Mouse (Mus musculus) left cerebral cortex, adult 18-20 months (tissue): ENCODE data around the gene Dram1. TPM values are rescaled to one million over a fixed set of nuclear protein-coding genes. Genes with fewer than 3 reads are reported as not detected.

Experiments
- DNase-seq, 2 experiments: peaks; one replicate each; pipeline ENCODE4 v3.0.0; 2021 to 2022; ENCODE audit warnings: low spot score in 2 of 2, mixed read lengths in 1 of 2
- total RNA-seq, 2 experiments: library from RNA; stranded (reverse); gene quantifications; 2 replicates each; pipeline ENCODE4 v1.2.3; 2021

Dram1 gene
- total RNA-seq, 2 experiments from 2014 or later: 1.6 TPM

DNA sequence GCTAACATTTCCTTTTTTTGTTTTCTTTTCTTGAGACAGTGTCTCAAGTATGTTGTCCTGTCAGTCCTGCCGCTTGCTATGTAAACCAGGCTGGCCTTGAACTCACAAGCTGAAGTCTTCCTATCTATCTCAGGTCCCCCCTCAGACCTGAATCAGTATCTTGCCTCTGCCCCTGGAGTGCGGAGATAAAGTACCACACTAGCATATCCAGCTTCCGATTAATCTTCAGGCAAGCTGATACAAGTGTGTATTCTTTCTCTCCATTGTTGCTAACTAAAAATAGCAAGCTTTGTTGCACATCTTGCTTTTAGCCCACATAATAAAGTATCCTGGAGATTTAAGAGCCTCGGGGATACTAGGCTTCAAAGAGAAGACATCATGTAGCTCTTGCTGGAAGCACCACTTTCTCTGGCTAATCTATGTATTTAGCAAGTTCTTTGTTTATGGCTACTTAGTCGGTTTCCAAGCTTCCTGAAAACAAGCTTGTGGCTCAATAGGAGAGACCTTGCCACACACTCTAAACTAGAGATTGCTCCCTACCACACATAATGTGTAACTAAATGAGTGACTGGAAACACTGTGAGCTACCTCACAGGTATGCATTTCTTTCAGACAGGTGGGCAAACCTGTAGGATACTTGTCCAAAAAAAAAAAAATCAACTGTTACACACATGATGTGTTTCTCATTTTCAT, 27.3 kb downstream of the Dram1 start:
- DNase-seq: no peak

DNA sequence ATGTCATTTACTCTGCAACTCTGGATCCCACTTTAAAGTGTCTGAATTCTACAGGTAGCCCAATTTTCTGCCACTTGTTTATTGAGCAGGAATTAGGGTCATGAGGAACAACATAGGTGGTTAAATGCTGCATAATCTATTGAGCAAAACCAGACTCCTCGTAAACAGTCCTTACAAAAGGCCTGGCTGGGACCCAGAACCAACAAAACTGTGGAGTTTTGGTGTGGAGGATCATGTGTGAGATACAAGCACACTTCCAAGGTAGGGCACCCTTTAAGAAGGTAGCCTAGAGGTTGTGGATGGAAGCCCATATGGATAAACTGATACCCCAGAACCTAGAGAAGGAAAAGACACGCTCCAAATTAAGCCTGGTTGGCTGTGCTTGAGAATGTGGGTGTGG, 28.2 kb downstream of the Dram1 start:
- no peak for DNase-seq

DNA sequence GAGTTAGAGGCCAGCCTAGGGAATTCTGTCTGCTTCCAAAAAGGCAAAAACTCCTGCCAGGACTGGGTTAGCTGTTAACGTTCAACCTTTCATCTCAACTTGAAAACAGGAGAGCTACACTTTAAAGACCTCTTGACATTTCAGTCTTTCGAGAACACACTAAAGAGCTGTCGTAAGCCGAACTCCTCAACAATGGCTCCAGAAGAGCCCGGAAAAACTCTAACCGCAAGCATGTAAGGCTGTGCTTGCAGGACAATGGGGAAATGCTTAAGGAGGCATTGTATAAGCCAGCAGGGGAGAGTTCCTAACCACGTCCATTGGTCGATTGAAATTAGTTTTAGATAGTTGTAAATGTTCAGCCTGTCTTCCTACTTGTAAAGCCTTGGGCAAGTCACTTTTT, 29.1 kb downstream of the Dram1 start:
- DNase-seq: no peak

DNA sequence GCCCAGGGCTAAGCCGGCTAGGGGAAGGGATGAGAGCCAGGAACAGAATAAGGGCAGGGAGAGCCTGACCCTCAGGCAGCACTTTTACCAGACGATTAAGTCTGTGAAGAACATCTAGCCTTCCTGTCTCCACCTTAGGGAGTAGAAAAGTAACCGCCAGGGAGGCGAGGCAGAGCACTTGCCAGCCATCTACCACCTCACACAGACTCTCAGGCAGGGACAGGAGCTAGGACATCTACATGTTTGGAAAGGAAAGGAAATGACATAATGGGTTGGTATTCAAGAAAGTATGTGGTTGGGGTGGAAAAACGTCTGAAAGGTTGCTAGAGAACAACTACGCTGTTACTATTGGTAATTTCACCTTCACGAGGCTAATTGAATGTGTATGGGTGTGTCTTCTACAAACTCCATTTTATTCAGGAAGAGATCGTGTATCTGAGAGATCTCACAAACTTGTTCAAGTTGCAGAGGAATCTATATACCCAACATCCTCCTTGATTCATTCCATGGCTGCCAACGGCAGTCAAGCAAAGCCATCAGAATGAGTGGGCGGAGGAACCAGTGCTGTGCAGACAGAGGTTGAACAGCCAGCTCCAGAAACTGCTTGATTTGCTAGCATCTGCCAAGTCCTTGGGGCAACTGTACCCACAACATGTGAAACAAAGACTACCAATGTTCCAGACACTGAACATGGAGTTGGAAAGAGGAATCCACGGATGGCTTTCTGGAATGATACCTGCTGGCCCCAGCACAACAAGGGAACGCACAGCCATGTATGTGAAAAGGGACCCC, 32.2 kb downstream of the Dram1 start:
- no peak for DNase-seq

DNA sequence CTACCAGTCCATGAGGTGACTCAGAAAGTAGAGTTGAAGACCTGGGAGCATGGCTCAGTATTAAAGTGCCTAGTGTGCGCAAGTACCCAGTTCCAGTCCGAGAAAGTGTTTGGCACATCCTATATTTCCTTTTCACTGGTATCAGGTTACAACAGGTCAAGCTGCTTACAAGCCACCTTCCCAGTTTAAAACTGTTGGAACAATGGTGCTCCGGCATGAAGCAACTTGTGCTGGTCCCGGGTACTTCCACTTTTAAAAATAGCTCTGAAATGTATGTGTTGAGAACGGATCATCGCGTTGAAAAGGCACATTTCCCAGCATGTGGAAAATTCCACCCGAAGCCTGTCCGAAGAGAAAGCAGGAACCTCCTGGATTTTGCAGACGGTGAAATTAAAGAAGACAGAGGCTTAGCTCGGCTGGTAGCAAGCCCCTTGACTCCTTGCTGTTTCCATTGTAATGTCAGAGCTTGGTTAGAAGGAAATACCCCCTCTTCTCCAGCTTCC, 32.9 kb downstream of the Dram1 start:
- DNase-seq: no peak

DNA sequence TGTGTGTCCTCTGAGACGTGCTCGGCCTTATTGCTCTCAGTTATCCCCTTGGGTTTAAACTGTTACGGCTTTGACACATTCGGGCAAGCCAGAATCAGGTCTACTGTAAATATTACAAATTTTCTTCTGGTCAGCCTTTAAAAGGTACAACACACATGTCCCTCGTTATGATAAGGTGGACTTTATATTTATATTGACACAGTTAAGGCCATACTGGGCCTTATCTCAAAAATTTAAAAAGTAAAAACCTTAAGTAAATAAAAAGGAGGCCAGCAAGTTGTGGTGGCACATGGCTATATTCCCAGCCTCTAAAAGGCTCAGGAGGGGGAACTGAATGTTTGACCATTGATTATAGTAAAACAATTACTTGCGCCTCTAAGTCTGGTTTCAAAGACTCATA, 37.5 kb downstream of the Dram1 start:
- no peak for DNase-seq

DNA sequence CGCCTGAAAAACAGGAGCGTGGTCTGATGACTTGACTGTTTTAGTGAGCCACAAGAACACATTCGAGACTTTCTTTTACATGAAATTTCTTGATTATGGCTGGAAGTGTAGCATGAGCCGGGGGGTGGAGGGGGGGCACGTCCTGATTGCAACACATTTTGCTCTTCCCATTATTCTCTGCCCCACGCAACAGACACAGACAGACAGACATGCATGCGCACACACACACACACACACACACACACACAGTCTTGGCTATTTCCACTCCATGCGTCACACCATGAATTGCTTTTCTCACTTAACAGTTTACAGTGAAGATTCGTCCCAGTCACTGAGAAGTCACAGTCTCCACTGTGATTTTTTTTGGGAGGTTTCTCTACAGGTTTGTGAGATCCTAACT, 38.2 kb downstream of the Dram1 start:
- DNase-seq: no peak

DNA sequence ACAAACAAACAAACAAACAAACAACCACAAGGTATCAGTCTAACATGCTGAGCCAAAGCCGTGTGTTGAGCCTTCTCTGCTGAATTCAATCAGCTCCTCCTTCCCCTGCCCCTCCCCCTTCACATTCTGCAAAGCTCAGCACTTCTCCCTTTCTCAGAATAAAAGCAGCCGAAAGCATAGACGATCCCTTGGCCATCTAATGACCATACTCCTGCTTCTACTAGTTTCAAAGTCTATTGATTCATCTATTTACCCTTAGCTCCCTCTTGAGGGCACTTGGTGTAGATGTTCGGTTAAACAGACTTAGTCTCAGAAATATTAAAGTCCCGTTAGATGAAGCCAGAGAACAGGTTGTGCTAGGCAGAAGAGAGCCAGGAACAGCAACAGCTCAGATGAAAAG, 48.2 kb downstream of the Dram1 start:
- DNase-seq: no peak

DNA sequence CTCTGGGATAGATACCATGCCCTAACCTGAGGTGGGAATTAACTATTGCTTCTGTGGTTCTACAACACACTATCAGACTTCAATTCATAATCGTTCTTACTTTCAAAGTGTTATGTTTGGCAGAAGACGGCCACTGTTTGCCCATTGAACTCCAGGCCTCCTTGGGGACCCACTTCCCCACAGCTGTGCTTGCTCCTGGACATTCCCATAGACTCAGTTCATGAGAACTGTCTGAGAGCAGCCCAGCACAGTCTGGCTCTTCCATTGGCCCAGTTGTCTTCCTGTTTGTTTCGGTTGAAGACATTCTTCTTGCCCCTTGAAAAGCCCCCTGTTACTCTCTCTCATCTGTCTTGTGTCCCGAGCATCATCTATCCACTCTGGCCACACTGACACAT, 50.8 kb downstream of the Dram1 start:
- no peak for DNase-seq

DNA sequence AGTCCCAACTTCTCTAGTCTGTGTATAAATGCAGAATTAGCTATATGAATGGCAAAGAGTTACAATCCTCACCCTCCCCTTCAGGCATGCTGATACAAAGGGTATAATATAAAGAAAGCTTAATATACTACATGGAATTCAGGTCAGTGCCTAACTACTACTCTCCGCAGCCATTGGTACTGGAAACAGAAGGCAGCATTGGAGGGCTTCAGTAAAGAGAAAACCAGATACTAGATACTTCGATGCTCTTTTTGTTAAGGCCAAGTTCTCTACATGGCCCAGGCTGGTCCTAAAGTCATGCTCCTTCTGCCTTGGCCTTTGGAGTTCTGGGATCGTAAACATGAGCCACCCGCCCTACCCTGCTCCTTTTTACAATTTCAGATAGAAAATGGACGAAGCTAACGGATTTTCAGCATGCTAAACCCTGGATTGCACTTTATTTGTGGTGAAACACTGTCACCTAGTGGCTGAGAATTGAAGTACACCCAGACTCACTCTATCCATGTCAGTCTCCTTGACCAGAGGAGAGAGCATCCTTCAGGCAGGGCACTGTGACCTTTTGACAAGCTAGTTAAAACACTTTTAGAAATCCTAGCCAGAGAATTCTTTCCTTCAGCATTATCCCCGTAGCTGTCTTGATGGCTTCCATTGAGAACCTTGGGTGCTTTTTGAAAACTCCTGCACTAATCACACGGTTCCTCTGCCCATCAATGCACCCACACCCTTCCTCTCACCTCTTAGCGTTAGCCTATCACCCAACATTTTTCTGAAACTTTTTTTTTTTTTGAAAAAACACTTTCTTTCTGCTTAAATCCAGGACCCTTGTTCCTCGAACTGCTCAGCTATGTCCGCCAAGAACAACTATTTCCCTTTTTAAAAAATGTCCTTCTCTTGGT, 51.5 kb downstream of the Dram1 start:
- peak; percentile 81 to 87 for DNase-seq

DNA sequence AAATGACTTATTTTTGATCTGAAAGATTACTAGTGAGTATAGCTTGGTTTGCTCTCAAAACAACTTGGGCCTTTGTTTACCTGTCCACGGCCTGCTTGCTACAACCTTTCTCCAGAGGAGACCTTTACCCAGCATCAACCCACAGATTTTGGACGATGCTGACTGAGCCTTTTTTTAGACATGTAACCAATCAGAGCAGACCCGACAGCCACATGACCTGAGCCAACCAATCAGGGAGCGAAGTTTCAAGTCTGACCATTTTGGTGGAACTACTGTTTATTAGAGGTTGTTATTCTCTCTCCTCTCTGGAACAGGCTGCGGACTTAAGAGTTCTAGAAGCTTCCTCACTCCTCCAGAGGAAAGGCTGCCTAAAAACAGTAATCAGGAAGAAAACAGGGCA, 57.1 kb downstream of the Dram1 start:
- no peak for DNase-seq

DNA sequence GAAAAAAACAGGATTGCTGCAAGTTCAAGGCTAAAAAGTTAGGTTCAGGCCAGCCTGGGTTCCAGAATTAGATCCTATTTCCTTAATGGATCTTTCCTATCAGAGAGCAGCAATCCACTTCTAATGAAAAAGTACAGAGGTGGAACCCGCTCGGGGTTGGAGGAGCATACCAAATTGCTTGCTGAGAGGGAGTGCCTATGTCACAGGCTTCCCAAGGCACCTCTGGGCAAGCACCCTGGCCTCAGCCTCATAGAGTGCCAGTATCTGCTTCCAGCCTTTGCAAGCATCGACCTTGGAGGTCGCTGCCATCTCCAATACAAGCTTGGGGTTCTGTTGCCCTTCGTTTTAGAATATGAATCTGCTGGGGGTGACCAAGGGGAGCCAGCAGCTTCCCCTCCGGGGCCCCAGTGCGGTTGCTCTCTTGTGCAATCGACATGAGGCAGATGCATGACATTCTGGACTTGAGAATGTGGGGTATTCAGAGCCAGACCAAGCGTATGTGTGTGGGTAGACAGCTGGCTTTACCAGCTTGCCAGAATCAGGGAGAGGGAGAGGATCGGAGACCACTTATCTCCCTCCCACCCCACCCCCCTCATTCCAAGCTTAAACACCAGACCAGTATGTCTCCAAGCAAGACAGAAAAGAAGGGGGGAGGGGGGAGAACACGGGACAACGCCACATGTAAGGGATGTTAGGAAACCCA, 58.0 kb downstream of the Dram1 start:
- no peak for DNase-seq

DNA sequence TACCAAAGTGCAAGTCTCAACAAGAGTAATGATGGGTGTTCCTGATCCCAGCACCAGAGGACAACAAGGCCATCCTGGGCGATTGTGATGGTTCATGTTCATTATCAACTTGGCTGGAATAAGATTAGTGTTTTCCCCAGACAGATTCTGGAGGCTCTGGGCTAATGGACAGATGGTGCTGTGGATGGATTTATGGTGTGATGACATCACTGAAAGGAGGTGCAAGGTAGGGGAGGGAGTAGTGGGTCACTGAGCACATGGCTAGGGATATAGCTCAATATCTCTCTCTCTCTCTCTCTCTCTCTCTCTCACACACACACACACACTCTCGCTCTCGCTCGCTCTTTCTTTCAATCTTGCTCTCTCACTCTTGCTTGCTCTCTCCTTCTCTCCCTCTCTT, 60.7 kb downstream of the Dram1 start:
- no peak for DNase-seq

DNA sequence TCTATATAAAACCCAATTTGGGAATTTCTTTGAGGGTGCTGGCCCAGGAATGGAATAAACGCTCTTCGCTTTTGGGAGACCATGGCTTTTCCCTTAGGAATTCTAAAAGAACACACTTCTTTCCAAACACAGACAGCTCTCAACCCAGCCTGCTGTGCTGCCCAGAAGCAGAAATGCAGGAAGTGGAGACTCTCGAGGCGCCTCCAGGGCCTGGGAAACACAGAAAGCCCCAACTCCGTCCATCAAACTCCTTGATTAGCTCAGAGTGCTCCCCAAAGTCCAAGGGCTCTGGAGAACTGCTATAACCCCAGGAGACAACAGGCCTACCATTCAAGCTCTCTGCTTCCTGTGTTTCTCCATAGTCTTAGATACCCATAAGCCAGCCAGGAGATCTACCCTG, 61.7 kb downstream of the Dram1 start:
- DNase-seq: no peak

DNA sequence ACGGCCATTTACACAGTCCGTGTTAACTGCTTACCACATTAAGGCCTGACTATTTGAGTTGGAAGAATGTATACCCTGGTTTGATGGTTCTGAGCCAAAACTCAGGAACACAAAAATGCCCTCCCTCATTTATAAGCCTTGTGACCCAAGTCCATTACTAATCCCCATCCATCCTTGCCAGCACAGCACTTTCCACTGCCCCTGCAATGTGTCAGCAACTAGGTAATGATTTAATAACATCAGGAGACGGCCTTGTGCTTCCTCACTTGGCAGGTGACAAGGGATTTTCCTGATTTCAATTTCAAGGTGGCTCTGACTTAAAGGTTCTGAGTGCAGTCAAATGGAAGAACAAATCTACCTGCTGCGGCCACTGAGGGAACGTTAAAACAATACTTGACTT, 64.0 kb downstream of the Dram1 start:
- DNase-seq: no peak

DNA sequence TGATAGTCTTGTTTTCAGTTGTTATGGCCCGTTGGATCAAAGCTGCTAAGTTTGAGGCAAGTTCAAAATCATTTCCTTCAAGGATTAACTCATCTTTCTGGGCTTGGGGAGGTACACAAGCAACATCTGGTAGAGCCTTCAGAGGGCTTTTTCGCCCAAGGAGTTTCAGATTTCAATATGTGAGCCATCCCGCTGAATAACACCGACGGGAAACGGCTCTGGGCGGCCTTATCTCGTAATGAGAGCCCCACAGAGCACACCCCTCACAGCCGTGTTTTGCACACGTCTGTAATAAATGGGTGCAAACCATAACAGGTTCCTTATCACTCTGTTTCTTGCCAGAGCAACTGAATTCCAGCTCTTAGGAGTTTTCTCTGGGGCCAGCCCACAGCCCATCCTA, 69.0 kb downstream of the Dram1 start:
- DNase-seq: no peak

DNA sequence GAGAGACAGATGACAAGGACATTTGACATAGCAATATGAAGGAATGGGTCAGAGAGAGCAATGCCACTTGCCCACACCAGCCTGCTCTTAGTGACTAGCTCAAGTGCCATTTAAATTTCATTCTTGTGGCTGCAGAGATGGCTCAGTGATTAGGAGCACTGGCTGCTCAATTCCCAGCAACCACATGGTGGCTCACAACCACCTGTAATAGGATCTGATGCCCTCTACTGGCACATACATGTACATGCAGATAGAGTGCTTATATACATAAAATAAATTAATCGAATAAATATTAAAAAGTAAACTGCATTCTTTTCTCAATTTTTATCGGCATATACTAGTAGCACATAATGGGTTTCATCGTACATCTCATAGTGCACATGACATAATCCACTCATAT, 72.6 kb downstream of the Dram1 start:
- no peak for DNase-seq

DNA sequence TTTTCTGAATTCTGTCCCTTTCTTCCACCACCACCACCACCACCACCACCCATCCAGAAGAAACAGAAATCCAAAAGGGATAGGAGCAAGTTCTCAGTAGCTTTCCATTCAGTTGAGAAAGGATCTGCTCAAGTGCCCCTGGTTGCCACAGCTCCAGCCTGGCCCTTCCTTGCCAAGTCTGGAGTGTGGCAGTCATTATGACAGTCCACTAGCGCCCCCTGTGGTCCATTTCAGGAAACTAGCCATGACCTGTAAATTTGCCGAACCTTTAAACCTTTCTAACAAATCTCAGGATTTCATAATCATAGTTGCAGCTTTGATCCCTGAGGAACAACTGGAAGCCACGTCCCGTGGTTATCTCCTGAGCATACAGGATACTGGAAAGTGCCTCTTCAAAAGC, 74.6 kb downstream of the Dram1 start:
- peak; percentile 63 to 80 for DNase-seq

DNA sequence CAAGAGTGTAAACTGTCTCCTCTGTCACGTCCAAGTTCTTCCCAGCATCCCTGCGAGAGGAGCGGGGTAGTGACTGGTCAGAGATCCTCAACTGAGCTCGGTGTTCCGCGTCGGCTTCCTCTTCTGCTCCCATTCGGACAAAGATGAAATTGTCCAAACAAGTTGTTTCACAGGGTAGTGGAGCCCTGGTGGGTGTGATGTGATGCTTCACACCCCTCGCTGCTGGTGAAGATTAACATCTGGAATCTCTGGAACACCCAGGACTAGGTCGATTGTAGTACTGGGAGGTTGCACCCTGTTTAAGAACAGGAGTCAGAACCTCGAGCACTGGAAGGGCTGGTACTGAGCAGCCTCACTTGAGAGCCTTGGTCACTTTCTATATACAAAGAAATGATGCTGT, 75.8 kb downstream of the Dram1 start:
- no peak for DNase-seq

DNA sequence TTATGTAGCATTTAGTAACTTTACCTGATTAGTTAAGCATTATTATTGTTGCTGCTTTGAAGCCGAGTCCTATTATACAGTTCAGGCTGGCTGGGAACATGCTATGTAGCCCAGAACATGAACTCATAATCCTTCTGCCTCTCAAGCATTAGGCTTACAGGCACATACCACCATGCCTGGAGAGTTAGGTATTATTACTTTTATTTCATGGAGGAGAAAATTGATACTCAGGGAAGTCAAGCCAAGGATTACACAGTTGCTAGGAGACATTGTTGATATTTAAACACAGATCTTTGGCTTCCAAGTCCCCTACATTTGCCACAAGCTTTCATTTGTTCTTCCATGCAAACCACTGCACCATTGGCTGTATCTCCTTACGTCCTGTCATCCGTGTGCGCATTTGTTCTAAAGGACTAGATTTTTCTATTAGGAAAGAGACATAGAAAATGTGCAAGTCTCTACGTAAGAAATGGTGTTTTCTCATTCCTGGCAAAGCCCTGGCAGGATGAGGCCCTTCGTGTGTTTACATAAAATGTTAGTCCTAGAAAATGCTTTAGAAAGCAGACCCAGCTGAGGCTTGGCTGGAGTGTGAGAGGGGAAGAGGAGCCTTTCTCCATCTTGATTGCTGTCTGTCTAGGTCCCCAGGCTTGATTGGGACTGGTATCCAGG, 76.9 kb downstream of the Dram1 start:
- no peak for DNase-seq

DNA sequence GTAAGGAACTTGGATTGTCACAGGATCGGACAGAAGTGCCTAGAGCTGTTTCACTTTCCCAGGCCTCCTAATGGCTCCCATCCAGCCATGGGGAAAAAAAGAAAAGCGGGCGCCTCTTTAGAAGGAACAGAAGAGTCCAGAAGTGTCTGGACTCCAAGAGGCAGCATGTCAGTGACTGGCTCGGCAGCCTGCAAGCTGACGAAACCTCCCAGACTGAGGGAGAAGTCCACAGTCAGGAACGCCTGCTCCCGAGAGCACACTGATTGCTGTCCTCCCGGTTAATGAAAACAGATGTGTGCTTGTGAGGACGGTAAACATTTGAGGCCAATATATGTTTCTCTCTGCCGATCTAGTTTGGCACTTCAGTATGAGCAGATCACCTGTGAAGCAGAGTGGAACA, 81.9 kb downstream of the Dram1 start:
- DNase-seq: no peak
